Mouse (Mus musculus): ENCODE measurements around the gene Rep15. TPM values are rescaled to one million over a fixed set of nuclear protein-coding genes. Genes with fewer than 3 reads are reported as not detected.

The Rep15 gene
- polyA plus RNA-seq, 1 experiment from 2014 or later, result 0.89 TPM

- no peak overlapping the region for H3K4me3 ChIP-seq (ENCODE audit: low read depth, low read length)
- no peak overlapping the region for H3K27ac ChIP-seq (ENCODE audit: low read length)
- no peaks in the 10 kb centered on the region for H3K27me3 ChIP-seq (ENCODE audit: control insufficient read depth, insufficient read depth, low read depth, low read length)
- WGBS, result 59% methylated on average over 3 of the region's 3 CpGs
- H3K9me3 ChIP-seq (replicated peaks; ENCODE audit: control insufficient read depth, low read length, poor library complexity, severe bottlenecking), result no peaks in the 10 kb centered on the region
- H3K4me1 ChIP-seq (ENCODE audit: control insufficient read depth, insufficient read depth, low read length), result no peaks in the 10 kb centered on the region
- H3K4me2 ChIP-seq (ENCODE audit: low read length), result no peak overlapping the region
- no peak overlapping the region for H3K9ac ChIP-seq (ENCODE audit: low read depth, low read length)
- ATAC-seq, result no peak
- H3K36me3 ChIP-seq (ENCODE audit: control insufficient read depth, insufficient read depth, low read length), result no peaks in the 10 kb centered on the region
These were observed 24.2 kb upstream of the Rep15 start for GRCm38 (mm10) chr6:147008148-147008547.

- WGBS, result 95% methylated on average over 6 of the region's 6 CpGs
- ATAC-seq, result no peak
These were observed 22.0 kb upstream of the Rep15 start for GRCm38 (mm10) chr6:147010358-147010757.

DNA sequence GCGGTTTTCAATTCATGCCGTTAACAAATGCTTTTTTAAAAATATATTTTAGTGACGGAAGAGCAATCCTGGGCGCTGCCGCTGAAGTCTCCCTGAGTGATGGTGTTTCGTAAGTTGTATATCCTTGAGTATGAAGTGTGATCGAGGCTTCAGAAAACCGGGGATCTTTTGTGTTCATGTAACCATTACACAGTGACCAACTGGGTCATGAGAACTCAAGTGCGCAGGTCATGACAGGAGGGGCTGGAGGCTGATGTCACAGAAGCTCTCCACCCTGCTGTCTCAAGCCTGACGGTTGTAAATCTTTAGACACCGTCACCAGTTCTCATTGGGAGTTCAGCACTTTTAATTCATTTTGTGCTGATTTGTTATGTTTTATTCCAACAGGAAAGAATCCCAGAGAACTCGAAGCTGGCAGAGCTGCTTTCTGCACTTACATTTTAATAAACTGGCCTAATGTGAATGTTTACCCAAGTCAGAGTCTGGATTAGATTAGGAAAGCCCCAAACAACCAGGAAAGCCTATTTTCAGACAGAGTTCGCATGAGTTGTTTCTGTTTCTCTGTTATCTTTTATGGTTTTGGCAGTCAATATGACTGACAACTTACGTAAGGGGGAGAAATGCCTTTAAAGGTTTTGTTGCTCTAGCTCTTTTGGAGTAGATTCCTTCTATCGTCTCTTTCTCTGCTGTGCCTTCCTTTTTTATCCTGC lies 21.4 kb upstream of the Rep15 start:
- no peaks in the 10 kb centered on the region for H3K27me3 ChIP-seq (ENCODE audit: control insufficient read depth, insufficient read depth, low read depth, low read length)
- H3K36me3 ChIP-seq (ENCODE audit: control insufficient read depth, insufficient read depth, low read length), result no peaks in the 10 kb centered on the region
- H3K9ac ChIP-seq (ENCODE audit: low read depth, low read length), result no peak overlapping the region
- no peak overlapping the region for H3K27ac ChIP-seq (ENCODE audit: low read length)
- ATAC-seq, result no peak
- H3K4me2 ChIP-seq (ENCODE audit: low read length), result no peak overlapping the region
- no peaks in the 10 kb centered on the region for H3K9me3 ChIP-seq (replicated peaks; ENCODE audit: control insufficient read depth, low read length, poor library complexity, severe bottlenecking)
- no peaks in the 10 kb centered on the region for H3K4me1 ChIP-seq (ENCODE audit: control insufficient read depth, insufficient read depth, low read length)
- 91% methylated on average over 15 of the region's 15 CpGs for WGBS
- no peak overlapping the region for H3K4me3 ChIP-seq (ENCODE audit: low read depth, low read length)

More at GRCm38 (mm10) chr6:147010358-147010757, 22.0 kb upstream of the Rep15 start:
- Histone ChIP-seq H3K4me3 (ENCODE audit: low read depth, low read length) (no peak overlapping the region), H3K4me2 (ENCODE audit: low read length) (no peak overlapping the region), H3K36me3 (ENCODE audit: control insufficient read depth, insufficient read depth, low read length) (no peaks in the 10 kb centered on the region), H3K27me3 (ENCODE audit: control insufficient read depth, insufficient read depth, low read depth, low read length) (no peaks in the 10 kb centered on the region), H3K27ac (ENCODE audit: low read length) (no peak overlapping the region), H3K4me1 (ENCODE audit: control insufficient read depth, insufficient read depth, low read length) (no peaks in the 10 kb centered on the region), H3K9me3 (replicated peaks; ENCODE audit: control insufficient read depth, low read length, poor library complexity, severe bottlenecking) (no peaks in the 10 kb centered on the region), H3K9ac (ENCODE audit: low read depth, low read length) (no peak overlapping the region)

DNA sequence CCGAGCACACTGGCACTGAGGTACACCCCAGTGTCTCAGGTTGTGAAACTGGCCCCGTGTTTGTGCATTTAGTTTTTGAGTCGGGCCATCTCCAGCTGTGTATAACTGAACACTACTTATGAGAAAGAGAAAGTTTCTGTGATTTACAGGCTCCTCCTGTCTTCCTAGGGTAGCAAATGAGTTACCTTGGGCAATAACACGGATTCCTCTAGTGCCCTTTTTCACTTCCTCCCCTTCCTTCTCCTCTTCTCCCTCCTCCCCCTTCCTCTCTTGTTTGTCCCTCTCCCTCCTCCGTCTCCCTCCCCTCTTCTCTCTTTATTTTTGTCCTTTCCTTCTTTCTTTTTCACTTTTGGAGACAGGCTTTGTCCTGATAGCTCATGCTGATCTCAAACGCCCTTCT lies 20.8 kb upstream of the Rep15 start:
- Histone ChIP-seq H3K4me2 (ENCODE audit: low read length) (no peak overlapping the region), H3K4me1 (ENCODE audit: control insufficient read depth, insufficient read depth, low read length) (no peaks in the 10 kb centered on the region), H3K36me3 (ENCODE audit: control insufficient read depth, insufficient read depth, low read length) (no peaks in the 10 kb centered on the region), H3K9me3 (replicated peaks; ENCODE audit: control insufficient read depth, low read length, poor library complexity, severe bottlenecking) (no peaks in the 10 kb centered on the region), H3K9ac (ENCODE audit: low read depth, low read length) (no peak overlapping the region), H3K27ac (ENCODE audit: low read length) (no peak overlapping the region), H3K27me3 (ENCODE audit: control insufficient read depth, insufficient read depth, low read depth, low read length) (no peaks in the 10 kb centered on the region), H3K4me3 (ENCODE audit: low read depth, low read length) (no peak overlapping the region)
- 63% methylated on average over 6 of the region's 6 CpGs for WGBS
- ATAC-seq, result no peak

DNA sequence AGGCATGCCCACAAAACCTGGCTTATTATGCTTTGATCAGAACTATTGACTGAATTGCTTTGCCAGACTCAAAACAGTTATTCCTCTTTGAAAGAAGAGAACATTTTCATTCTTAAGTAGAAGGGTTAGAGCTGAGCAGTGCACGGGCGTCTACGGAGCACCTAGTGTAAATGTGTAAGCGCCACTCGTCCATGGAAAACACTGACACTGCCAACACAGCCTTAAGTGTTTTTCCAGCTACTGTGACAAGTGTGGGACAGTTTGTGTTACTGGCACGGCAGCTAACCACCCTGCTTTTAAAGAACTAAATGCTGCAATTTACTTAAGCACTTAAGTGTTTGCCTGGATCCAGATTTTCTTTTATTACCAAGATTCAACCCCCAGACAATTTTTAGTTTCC lies 20.4 kb upstream of the Rep15 start:
- Histone ChIP-seq H3K27me3 (ENCODE audit: control insufficient read depth, insufficient read depth, low read depth, low read length) (no peaks in the 10 kb centered on the region), H3K4me2 (ENCODE audit: low read length) (no peak overlapping the region), H3K9ac (ENCODE audit: low read depth, low read length) (no peak overlapping the region), H3K36me3 (ENCODE audit: control insufficient read depth, insufficient read depth, low read length) (no peaks in the 10 kb centered on the region), H3K4me1 (ENCODE audit: control insufficient read depth, insufficient read depth, low read length) (no peaks in the 10 kb centered on the region), H3K9me3 (replicated peaks; ENCODE audit: control insufficient read depth, low read length, poor library complexity, severe bottlenecking) (no peaks in the 10 kb centered on the region), H3K4me3 (ENCODE audit: low read depth, low read length) (no peak overlapping the region), H3K27ac (ENCODE audit: low read length) (no peak overlapping the region)
- 77% methylated on average over 6 of the region's 6 CpGs for WGBS
- no peak for ATAC-seq

- 89% methylated on average over 1 of the region's 1 CpGs for WGBS
These were observed 18.8 kb upstream of the Rep15 start for GRCm38 (mm10) chr6:147013546-147013945.

GRCm38 (mm10) chr6:147017906-147018305 lies 14.5 kb upstream of the Rep15 start:
- no peak for ATAC-seq
- no peak overlapping the region for H3K27ac ChIP-seq (ENCODE audit: low read length)
- H3K27me3 ChIP-seq (ENCODE audit: control insufficient read depth, insufficient read depth, low read depth, low read length), result no peaks in the 10 kb centered on the region

More at GRCm38 (mm10) chr6:147013546-147013945, 18.8 kb upstream of the Rep15 start:
- Histone ChIP-seq H3K27ac (ENCODE audit: low read length) (no peak overlapping the region), H3K4me2 (ENCODE audit: low read length) (no peak overlapping the region), H3K9ac (ENCODE audit: low read depth, low read length) (no peak overlapping the region), H3K27me3 (ENCODE audit: control insufficient read depth, insufficient read depth, low read depth, low read length) (no peaks in the 10 kb centered on the region), H3K9me3 (replicated peaks; ENCODE audit: control insufficient read depth, low read length, poor library complexity, severe bottlenecking) (no peaks in the 10 kb centered on the region), H3K4me1 (ENCODE audit: control insufficient read depth, insufficient read depth, low read length) (no peaks in the 10 kb centered on the region), H3K4me3 (ENCODE audit: low read depth, low read length) (no peak overlapping the region), H3K36me3 (ENCODE audit: control insufficient read depth, insufficient read depth, low read length) (no peaks in the 10 kb centered on the region)
- ATAC-seq, result no peak

DNA sequence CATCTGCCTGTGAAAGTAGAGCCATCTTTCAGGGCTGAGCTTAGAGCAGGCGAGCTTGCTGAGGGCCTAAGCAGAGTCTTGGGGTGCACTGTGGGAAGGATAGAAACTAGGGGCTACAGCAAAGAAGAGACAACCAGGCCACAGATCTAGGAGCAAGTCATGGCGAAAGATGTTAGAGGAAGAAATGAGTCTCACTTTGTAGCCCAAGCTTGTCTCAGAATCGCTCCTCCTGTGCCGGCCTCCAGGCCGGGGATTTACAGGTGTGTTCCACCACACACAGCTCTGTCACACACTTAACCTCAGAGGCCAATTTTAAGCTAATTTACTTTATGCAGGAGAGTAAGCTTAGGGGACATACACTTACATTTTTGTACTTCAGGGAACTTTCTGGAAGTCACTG lies 14.0 kb upstream of the Rep15 start:
- no peak overlapping the region for H3K4me3 ChIP-seq (ENCODE audit: low read depth, low read length)
- 95% methylated on average over 5 of the region's 5 CpGs for WGBS

More at GRCm38 (mm10) chr6:147017906-147018305, 14.5 kb upstream of the Rep15 start:
- Histone ChIP-seq H3K36me3 (ENCODE audit: control insufficient read depth, insufficient read depth, low read length) (no peaks in the 10 kb centered on the region; the same call in 1 of the 2 replicates), H3K9ac (ENCODE audit: low read depth, low read length) (no peak overlapping the region), H3K4me3 (ENCODE audit: low read depth, low read length) (no peak overlapping the region), H3K4me1 (ENCODE audit: control insufficient read depth, insufficient read depth, low read length) (no peaks in the 10 kb centered on the region), H3K4me2 (ENCODE audit: low read length) (no peak overlapping the region), H3K9me3 (replicated peaks; ENCODE audit: control insufficient read depth, low read length, poor library complexity, severe bottlenecking) (no peaks in the 10 kb centered on the region)
- 85% methylated on average over 4 of the region's 4 CpGs for WGBS

GRCm38 (mm10) chr6:147021181-147021580 lies 11.2 kb upstream of the Rep15 start:
- Histone ChIP-seq H3K36me3 (ENCODE audit: control insufficient read depth, insufficient read depth, low read length) (no peaks in the 10 kb centered on the region; the same call in 1 of the 2 replicates), H3K27ac (ENCODE audit: low read length) (no peak overlapping the region), H3K9me3 (replicated peaks; ENCODE audit: control insufficient read depth, low read length, poor library complexity, severe bottlenecking) (no peaks in the 10 kb centered on the region), H3K27me3 (ENCODE audit: control insufficient read depth, insufficient read depth, low read depth, low read length) (no peaks in the 10 kb centered on the region), H3K4me3 (ENCODE audit: low read depth, low read length) (no peak overlapping the region), H3K4me1 (ENCODE audit: control insufficient read depth, insufficient read depth, low read length) (no peaks in the 10 kb centered on the region), H3K4me2 (ENCODE audit: low read length) (no peak overlapping the region), H3K9ac (ENCODE audit: low read depth, low read length) (no peak overlapping the region)
- no peak for ATAC-seq
- WGBS, result 95% methylated on average over 5 of the region's 5 CpGs

More for the DNA sequence above, 14.0 kb upstream of the Rep15 start:
- no peak overlapping the region for H3K4me2 ChIP-seq (ENCODE audit: low read length)
- no peaks in the 10 kb centered on the region for H3K9me3 ChIP-seq (replicated peaks; ENCODE audit: control insufficient read depth, low read length, poor library complexity, severe bottlenecking)
- no peaks in the 10 kb centered on the region for H3K27me3 ChIP-seq (ENCODE audit: control insufficient read depth, insufficient read depth, low read depth, low read length)
- H3K9ac ChIP-seq (ENCODE audit: low read depth, low read length), result no peak overlapping the region
- no peak overlapping the region for H3K27ac ChIP-seq (ENCODE audit: low read length)
- no peak for ATAC-seq
- H3K4me1 ChIP-seq (ENCODE audit: control insufficient read depth, insufficient read depth, low read length), result no peaks in the 10 kb centered on the region
- no peaks in the 10 kb centered on the region; the same call in 1 of the 2 replicates for H3K36me3 ChIP-seq (ENCODE audit: control insufficient read depth, insufficient read depth, low read length)

Measured in midbrain, embryonic 16.5 days (tissue).